Mouse (Mus musculus): Measurements from ENCODE around the gene Slamf9. TPM values are rescaled to one million over a fixed set of nuclear protein-coding genes. Genes with fewer than 3 reads are reported as not detected.

Slamf9 gene
- polyA plus RNA-seq, 1 experiment from 2014 or later: 0.32 TPM

- Histone ChIP-seq H3K9ac (no peak overlapping the region), H3K27me3 (ENCODE audit: insufficient read depth, low read length) (no peaks in the 10 kb centered on the region), H3K36me3 (ENCODE audit: insufficient read depth) (no peaks in the 10 kb centered on the region), H3K27ac (ENCODE audit: low read depth) (no peak overlapping the region), H3K9me3 (ENCODE audit: low read depth, low read length) (no peaks in the 10 kb centered on the region), H3K4me3 (ENCODE audit: low read depth, low read length) (no peak overlapping the region), H3K4me2 (no peak overlapping the region), H3K4me1 (ENCODE audit: insufficient read depth) (peaks cover 6% of the 10 kb centered on the region; the same call in 1 of the 2 replicates)
- DNase-seq (no peak), ATAC-seq (ENCODE audit: insufficient read depth) (no peak)
- TF ChIP-seq CTCF (IDR thresholded peaks at IDR 0.05; ENCODE audit: low read depth): no peak
- WGBS: 56% methylated on average over 20 of the region's 20 CpGs
Observed at GRCm38 (mm10) chr1:172433012-172433850, 41.9 kb upstream of the Slamf9 start.

- WGBS: 82% methylated on average over 4 of the region's 4 CpGs
- peaks cover 6% of the 10 kb centered on the region; the same call in 1 of the 2 replicates for H3K4me1 ChIP-seq (ENCODE audit: insufficient read depth)
- TF ChIP-seq CTCF (IDR thresholded peaks at IDR 0.05; ENCODE audit: low read depth): no peak
- no peaks in the 10 kb centered on the region for H3K27me3 ChIP-seq (ENCODE audit: insufficient read depth, low read length)
- no peak overlapping the region for H3K9ac ChIP-seq
- H3K9me3 ChIP-seq (ENCODE audit: low read depth, low read length): no peaks in the 10 kb centered on the region
- no peak for DNase-seq
- H3K4me3 ChIP-seq (ENCODE audit: low read depth, low read length): no peak overlapping the region
- no peak overlapping the region for H3K4me2 ChIP-seq
- H3K36me3 ChIP-seq (ENCODE audit: insufficient read depth): no peaks in the 10 kb centered on the region
- ATAC-seq (ENCODE audit: insufficient read depth): no peak
- H3K27ac ChIP-seq (ENCODE audit: low read depth): no peak overlapping the region
Observed at GRCm38 (mm10) chr1:172433851-172434165, 41.4 kb upstream of the Slamf9 start.

DNA sequence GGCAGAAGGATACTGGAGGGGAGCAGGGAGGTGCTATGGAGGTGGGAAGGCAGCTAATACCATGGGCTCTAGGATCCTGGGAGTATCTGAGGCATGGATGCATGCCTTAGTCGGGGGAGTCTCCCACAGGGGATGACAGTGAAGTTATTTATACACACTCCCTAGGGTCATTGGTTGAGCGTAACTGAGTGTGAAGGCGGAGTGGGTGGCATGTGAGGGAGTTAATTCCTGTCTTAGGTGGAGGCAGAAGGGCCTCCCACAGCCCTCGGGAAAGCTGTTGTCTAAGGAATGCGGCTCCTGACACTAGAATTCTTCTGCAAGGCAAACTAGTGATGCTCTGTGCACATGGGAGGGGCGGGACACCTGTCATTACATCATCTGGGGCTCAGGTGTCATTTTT, 38.4 kb upstream of the Slamf9 start:
- H3K27ac ChIP-seq (ENCODE audit: low read depth): no peak overlapping the region
- H3K36me3 ChIP-seq (ENCODE audit: insufficient read depth): no peaks in the 10 kb centered on the region
- TF ChIP-seq CTCF (IDR thresholded peaks at IDR 0.05; ENCODE audit: low read depth): no peak
- H3K27me3 ChIP-seq (ENCODE audit: insufficient read depth, low read length): no peaks in the 10 kb centered on the region
- H3K9me3 ChIP-seq (ENCODE audit: low read depth, low read length): no peaks in the 10 kb centered on the region
- no peak overlapping the region for H3K9ac ChIP-seq
- peaks cover 6% of the 10 kb centered on the region; the same call in 1 of the 2 replicates for H3K4me1 ChIP-seq (ENCODE audit: insufficient read depth)
- WGBS: 26% methylated on average over 6 of the region's 6 CpGs
- no peak for DNase-seq
- ATAC-seq (ENCODE audit: insufficient read depth): no peak
- no peak overlapping the region for H3K4me3 ChIP-seq (ENCODE audit: low read depth, low read length)
- H3K4me2 ChIP-seq: no peak overlapping the region

DNA sequence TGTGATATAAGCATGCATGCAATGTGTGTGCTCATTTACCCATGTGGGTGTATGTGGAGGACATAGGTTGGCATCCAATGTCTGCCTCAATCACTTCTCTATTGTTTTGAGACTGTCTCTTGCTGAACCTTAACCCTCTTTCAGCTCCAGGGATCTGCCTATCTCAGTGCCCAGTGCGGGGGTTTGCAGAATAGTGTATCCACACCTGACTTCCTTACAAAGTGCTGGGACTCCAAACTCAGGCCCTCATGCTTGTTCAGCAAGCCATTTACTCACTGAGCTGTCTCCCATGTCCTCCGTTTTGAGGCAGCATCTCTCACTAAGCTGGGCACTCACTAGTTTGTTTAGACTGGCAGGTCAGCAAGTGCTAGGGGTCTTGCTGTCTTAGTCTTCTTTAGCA, 36.5 kb upstream of the Slamf9 start:
- Histone ChIP-seq H3K4me1 (ENCODE audit: insufficient read depth) (no peaks in the 10 kb centered on the region), H3K27ac (ENCODE audit: low read depth) (no peak overlapping the region), H3K27me3 (ENCODE audit: insufficient read depth, low read length) (no peaks in the 10 kb centered on the region), H3K4me3 (ENCODE audit: low read depth, low read length) (no peak overlapping the region), H3K4me2 (no peak overlapping the region), H3K9ac (no peak overlapping the region), H3K36me3 (ENCODE audit: insufficient read depth) (no peaks in the 10 kb centered on the region), H3K9me3 (ENCODE audit: low read depth, low read length) (no peaks in the 10 kb centered on the region)
- no peak for TF ChIP-seq CTCF (IDR thresholded peaks at IDR 0.05; ENCODE audit: low read depth)
- ATAC-seq (ENCODE audit: insufficient read depth) (no peak), DNase-seq (no peak)
- 65% methylated on average over 2 of the region's 2 CpGs for WGBS

GRCm38 (mm10) chr1:172440521-172440920, 34.6 kb upstream of the Slamf9 start:
- no peak overlapping the region for H3K27ac ChIP-seq (ENCODE audit: low read depth)
- H3K4me2 ChIP-seq: no peak overlapping the region
- no peak for TF ChIP-seq CTCF (IDR thresholded peaks at IDR 0.05; ENCODE audit: low read depth)
- H3K4me3 ChIP-seq (ENCODE audit: low read depth, low read length): no peak overlapping the region
- H3K27me3 ChIP-seq (ENCODE audit: insufficient read depth, low read length): no peaks in the 10 kb centered on the region
- no peaks in the 10 kb centered on the region for H3K36me3 ChIP-seq (ENCODE audit: insufficient read depth)
- no peak overlapping the region for H3K9ac ChIP-seq
- no peaks in the 10 kb centered on the region for H3K9me3 ChIP-seq (ENCODE audit: low read depth, low read length)
- H3K4me1 ChIP-seq (ENCODE audit: insufficient read depth): no peaks in the 10 kb centered on the region
- ATAC-seq (ENCODE audit: insufficient read depth) (no peak), DNase-seq (no peak)
- WGBS: 83% methylated on average over 3 of the region's 3 CpGs

DNA sequence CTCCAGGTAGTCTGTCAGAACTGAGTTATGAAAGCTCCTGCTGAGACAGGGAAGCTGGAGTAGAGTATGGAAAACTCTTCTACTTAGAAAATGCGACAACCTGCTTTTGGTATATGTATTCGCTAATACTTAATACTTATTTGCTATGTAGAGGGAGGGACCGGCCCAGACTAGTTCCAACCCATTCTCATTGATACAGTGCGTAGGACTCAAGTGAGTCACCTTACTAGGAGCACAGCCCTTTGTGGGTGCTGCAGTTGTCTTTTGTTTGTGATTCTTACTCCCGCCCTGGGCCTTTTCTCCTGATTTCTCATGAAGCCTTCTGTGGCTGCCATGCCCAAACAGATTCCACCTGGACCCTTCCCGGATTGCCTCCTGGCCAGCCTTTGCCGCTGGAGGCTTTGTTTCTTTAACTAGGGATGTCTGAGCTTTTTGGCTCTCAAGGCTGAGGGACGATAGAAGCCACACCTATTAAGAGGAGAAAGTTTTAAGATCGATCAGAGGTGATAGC, 33.2 kb upstream of the Slamf9 start:
- H3K27ac ChIP-seq (ENCODE audit: low read depth): no peak overlapping the region
- DNase-seq (no peak), ATAC-seq (ENCODE audit: insufficient read depth) (no peak)
- no peaks in the 10 kb centered on the region for H3K36me3 ChIP-seq (ENCODE audit: insufficient read depth)
- no peaks in the 10 kb centered on the region for H3K4me1 ChIP-seq (ENCODE audit: insufficient read depth)
- no peaks in the 10 kb centered on the region for H3K9me3 ChIP-seq (ENCODE audit: low read depth, low read length)
- H3K4me3 ChIP-seq (ENCODE audit: low read depth, low read length): no peak overlapping the region
- no peak overlapping the region for H3K4me2 ChIP-seq
- no peak for TF ChIP-seq CTCF (IDR thresholded peaks at IDR 0.05; ENCODE audit: low read depth)
- no peak overlapping the region for H3K9ac ChIP-seq
- H3K27me3 ChIP-seq (ENCODE audit: insufficient read depth, low read length): no peaks in the 10 kb centered on the region
- 79% methylated on average over 9 of the region's 9 CpGs for WGBS

- Histone ChIP-seq H3K9ac (no peak overlapping the region), H3K4me3 (ENCODE audit: low read depth, low read length) (no peak overlapping the region), H3K4me2 (no peak overlapping the region), H3K9me3 (ENCODE audit: low read depth, low read length) (no peaks in the 10 kb centered on the region), H3K27ac (ENCODE audit: low read depth) (no peak overlapping the region), H3K36me3 (ENCODE audit: insufficient read depth) (no peaks in the 10 kb centered on the region), H3K4me1 (ENCODE audit: insufficient read depth) (no peaks in the 10 kb centered on the region), H3K27me3 (ENCODE audit: insufficient read depth, low read length) (no peaks in the 10 kb centered on the region)
- ATAC-seq (ENCODE audit: insufficient read depth) (no peak), DNase-seq (no peak)
- TF ChIP-seq CTCF (IDR thresholded peaks at IDR 0.05; ENCODE audit: low read depth): no peak
- WGBS: 21% methylated on average over 2 of the region's 2 CpGs
Observed at GRCm38 (mm10) chr1:172450226-172450625, 24.9 kb upstream of the Slamf9 start.
